Mouse (Mus musculus) heart, postnatal 0 days (tissue): ENCODE results near the gene Kif5a.

Source experiments
- CTCF ChIP-seq: IDR thresholded peaks from 2 replicates; pipeline ENCODE4 v1.5.1; 2016; ENCODE audit warnings: antibody characterized with exemption, control low read depth, low read depth
- EP300 ChIP-seq: IDR thresholded peaks from 2 replicates; pipeline ENCODE4 v1.6.1; 2016; ENCODE audit warnings: antibody characterized with exemption, low read depth

DNA sequence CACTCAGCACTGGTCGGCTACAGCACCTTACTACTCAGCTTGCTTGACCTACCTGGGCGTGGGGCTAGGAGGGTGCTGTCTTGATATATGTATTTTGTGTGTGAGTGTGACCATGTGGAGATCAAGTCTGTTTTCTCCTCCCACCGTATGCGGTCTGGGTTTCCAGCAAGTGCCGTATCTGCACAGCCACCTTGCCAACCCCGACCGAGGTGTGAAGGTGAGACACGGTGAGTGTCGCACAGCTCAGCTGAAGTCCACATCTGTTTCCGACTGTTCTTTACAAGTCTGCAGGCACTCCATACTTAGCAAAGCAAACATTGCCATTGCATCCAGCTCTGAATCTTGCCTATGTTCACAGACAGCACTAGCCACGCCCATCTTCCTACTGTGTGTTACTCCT is 40.0 kb upstream of the Kif5a start:
- TF ChIP-seq CTCF (no peak), EP300 (no peak)
